Mouse (Mus musculus): ENCODE measurements around the gene Nmt2. TPM values are rescaled to one million over a fixed set of nuclear protein-coding genes. Genes with fewer than 3 reads are reported as not detected.
A peak's percentile ranks its signal among the peaks of the same experiment; 100 is the strongest.

The Nmt2 gene
- polyA plus RNA-seq, 1 experiment from 2014 or later = 79.6 TPM

DNA sequence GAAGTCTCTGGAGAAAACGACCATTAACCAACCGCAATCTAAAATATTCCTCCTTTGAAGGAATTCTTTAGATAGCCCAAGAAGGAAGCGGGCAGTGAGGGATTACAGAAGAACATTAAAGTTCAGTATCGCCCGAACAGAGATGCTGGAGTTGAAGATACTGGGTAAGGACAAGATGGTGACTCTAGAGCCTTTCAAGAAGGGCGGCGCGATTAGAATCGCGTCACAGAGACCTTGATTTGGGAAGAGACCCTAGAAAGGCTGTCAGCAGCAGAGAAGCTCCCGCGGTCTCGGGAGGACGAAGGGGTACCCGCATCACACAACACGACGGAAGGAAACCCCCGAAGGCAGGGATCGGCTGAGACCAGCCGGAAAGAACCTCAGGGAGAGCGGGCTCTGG lies 48.0 kb downstream of the Nmt2 start:
- Histone ChIP-seq H3K9me3 (no peaks in the 10 kb centered on the region), H3K4me2 (peak overlapping the region; percentile 76), H3K4me1 (replicated peaks) (peaks cover 26% of the 10 kb centered on the region), H3K27me3 (0 out of 2 replicates have a peak, but pooled peaks cover 6% of the 10 kb centered on the region), H3K4me3 (peak overlapping the region; percentile 66), H3K9ac (peak overlapping the region; percentile 82), H3K36me3 (peaks cover 18% of the 10 kb centered on the region), H3K27ac (replicated peaks) (peak overlapping the region; percentile 79)
- ATAC-seq (ENCODE audit: low read depth) = no peak
- WGBS = 2% methylated on average over 21 of the region's 21 CpGs

DNA sequence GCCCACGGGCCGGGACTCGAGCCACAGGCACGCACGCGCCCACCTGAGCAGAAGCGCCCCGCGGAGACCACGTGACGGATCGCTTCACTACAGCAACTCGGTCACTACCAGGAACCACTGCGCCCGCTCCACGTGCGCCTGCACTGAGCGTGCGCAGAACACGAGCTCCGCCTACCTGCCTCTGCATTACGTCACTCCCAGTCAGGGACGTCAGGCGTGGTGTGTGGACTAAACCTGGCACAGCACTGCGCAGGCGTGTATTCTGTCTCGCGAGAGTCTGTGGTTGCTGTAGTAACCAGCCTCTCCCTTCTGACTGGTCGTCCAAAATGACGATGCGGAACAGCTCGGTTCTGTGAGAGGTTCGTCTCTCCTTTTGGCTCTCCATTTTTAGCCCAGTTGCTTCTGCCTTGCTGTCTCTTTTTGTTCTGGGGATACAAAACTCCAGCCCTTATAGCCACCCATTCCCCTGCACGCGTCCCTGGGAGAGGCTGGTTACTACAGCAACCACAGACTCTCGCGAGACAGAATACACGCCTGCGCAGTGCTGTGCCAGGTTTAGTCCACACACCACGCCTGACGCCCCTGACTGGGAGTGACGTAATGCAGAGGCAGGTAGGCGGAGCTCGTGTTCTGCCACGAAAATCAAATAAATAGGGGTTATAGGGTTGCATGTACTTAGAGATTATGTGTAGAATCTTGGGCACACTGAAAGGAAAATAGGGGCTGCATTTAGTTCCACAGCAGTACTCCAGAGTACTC lies 48.7 kb downstream of the Nmt2 start, which contains the start of gene Rpp38:
Rpp38 (minus strand) TSS at position 160 of the 759 bp plus-strand sequence.
- Histone ChIP-seq H3K9me3 (no peaks in the 10 kb centered on the region), H3K27ac (replicated peaks) (peak within 1 kb of the TSS; percentile 79), H3K4me3 (peak within 1 kb of the TSS; percentile 66), H3K36me3 (peaks cover 18% of the 10 kb centered on the region), H3K4me1 (replicated peaks) (peaks cover 26% of the 10 kb centered on the region), H3K9ac (peak within 1 kb of the TSS; percentile 82), H3K4me2 (peak within 1 kb of the TSS; percentile 76), H3K27me3 (0 out of 2 replicates have a peak, but pooled peaks cover 6% of the 10 kb centered on the region)
- peak; percentile 98 for ATAC-seq (ENCODE audit: low read depth)
- WGBS = under 1% methylated on average over 45 of the region's 45 CpGs

DNA sequence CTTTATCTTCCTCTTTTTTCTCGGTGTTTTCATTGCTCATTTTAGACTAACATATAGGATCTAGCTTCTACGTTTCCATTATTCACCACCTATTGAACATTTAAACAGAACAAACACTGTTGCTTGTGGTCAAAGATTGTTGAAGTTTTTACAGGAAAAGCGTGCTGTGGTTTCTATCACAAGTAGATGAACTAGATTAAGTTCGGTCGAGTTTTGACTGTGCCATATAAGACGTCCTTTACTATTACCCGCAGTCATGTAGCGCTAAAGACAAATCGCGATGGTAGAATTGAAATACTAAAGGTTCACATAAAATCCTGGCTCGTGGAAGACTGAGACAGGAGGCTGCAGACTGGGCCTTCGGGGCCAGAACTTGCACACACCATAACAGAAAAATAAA lies 49.7 kb downstream of the Nmt2 start:
- H3K4me3 ChIP-seq = no peak overlapping the region
- H3K27me3 ChIP-seq = peaks cover 10% of the 10 kb centered on the region
- H3K9me3 ChIP-seq = no peaks in the 10 kb centered on the region
- H3K36me3 ChIP-seq = peaks cover 8% of the 10 kb centered on the region
- no peak overlapping the region for H3K27ac ChIP-seq (replicated peaks)
- ATAC-seq (ENCODE audit: low read depth) = no peak
- 91% methylated on average over 12 of the region's 12 CpGs for WGBS
- no peak overlapping the region for H3K9ac ChIP-seq
- peaks cover 26% of the 10 kb centered on the region for H3K4me1 ChIP-seq (replicated peaks)
- H3K4me2 ChIP-seq = no peak overlapping the region

DNA sequence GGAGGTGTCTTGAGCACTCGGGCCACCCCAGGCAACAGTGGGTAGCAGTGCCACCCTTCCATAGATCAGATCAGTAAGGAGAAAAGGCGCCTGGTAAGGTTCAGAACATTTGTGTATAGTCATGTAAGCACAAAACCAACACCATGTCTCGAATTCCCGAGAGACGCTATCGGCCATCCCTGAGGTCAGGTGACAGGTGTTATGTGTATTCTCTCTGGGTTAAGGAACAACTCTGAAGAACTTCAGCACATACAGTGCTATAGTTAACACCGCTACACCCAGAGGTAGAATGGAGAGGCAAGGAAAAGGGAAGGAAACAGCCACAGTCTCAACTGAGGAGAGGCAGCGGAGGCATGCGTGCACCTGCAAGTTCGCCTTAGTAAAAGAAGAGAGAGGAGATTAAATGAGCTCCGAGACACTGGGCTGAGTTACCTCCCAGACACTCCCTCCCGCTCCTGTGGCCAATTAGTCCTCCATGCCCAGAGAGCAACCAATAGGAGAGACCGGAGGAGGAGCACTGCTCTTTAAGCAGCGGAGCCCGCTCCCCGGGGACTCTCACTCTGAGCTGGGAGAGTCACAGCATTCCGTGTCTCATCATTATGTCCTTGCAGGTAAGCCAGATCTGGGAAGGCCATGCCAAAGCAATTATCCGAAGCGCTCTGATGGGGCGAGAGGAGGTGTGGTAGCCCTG lies 51.7 kb downstream of the Nmt2 start, which contains the start of gene Acbd7:
Acbd7 (plus strand) TSS at position 558 of the 691 bp plus-strand sequence.
- no peaks in the 10 kb centered on the region for H3K36me3 ChIP-seq
- peaks cover 24% of the 10 kb centered on the region for H3K4me1 ChIP-seq (replicated peaks)
- no peak within 1 kb of the TSS for H3K27ac ChIP-seq (replicated peaks)
- WGBS = 3% methylated on average over 20 of the region's 20 CpGs
- ATAC-seq (ENCODE audit: low read depth) = no peak
- H3K9me3 ChIP-seq = no peaks in the 10 kb centered on the region
- H3K27me3 ChIP-seq = peaks cover 10% of the 10 kb centered on the region
- H3K4me3 ChIP-seq = peak within 1 kb of the TSS; percentile 31
- peak within 1 kb of the TSS; percentile 61 for H3K4me2 ChIP-seq
- peak within 1 kb of the TSS; percentile 56 for H3K9ac ChIP-seq

DNA sequence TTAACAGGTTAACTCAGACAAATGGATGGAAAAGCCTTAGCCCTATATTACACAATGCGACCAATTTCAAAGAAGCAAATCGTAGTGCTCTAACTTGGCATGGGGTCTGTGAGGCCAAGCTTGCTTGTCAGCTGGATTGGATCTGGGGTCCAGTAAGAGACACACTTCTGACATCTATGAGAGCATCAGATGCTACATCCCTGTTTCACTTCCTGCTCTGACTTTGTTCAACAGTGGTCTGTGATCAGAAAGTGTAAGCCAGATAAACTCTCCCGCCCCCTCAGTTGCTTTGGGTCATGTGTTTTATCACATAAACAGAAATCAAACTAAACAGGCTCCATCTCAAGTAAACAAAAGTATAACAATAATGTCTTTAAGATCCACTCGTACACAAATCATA lies 64.4 kb downstream of the Nmt2 start:
- Histone ChIP-seq H3K27me3 (peaks cover 5% of the 10 kb centered on the region; the same call in 1 of the 2 replicates), H3K4me2 (no peak overlapping the region), H3K4me3 (no peak overlapping the region), H3K27ac (replicated peaks) (no peak overlapping the region), H3K9ac (no peak overlapping the region), H3K4me1 (replicated peaks) (no peaks in the 10 kb centered on the region), H3K9me3 (no peaks in the 10 kb centered on the region), H3K36me3 (no peaks in the 10 kb centered on the region)
- WGBS = 86% methylated on average over 4 of the region's 4 CpGs
- ATAC-seq (ENCODE audit: low read depth) = no peak

DNA sequence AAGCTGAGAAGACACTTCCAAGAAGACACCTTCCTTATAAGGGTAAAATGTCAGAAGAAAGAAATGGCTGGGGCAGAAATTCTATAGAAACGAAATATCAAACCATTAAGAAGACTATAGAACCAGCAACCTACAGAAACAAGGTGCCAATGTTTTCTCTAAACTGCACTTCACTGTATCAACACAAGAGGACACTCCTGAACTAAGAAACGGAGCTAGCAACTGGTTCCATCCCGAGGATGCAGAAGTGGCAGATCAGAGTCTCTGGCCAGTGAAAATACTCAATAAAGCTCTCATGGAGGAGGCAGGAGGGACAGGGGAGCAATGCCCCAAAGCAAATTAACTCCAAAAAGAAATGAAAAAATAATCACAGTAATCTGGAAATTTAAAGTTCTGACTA lies 64.9 kb downstream of the Nmt2 start:
- H3K9ac ChIP-seq = no peak overlapping the region
- no peak overlapping the region for H3K4me2 ChIP-seq
- H3K27me3 ChIP-seq = peaks cover 5% of the 10 kb centered on the region; the same call in 1 of the 2 replicates
- H3K27ac ChIP-seq (replicated peaks) = no peak overlapping the region
- no peaks in the 10 kb centered on the region for H3K36me3 ChIP-seq
- H3K4me1 ChIP-seq (replicated peaks) = no peaks in the 10 kb centered on the region
- 21% methylated on average over 3 of the region's 3 CpGs for WGBS
- H3K4me3 ChIP-seq = no peak overlapping the region
- ATAC-seq (ENCODE audit: low read depth) = no peak
- no peaks in the 10 kb centered on the region for H3K9me3 ChIP-seq

DNA sequence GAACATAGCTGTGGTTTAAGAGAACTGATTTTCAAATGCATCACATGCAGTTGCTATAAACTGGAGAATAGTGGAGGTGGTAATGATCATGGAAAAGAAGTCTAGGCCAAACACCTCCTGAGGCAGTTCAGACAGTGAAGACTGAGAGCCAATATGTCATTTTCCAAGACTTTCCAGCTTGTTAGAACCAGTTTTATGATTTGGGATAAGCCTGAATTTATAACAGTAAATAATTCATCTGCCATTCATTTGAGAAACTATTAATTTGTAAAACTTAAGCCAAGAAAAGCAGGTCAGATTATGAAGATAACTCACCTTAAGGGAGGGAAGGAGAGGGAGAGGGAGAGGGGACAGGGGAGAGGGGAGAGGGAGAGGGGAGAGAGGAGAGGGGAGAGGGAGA lies 69.1 kb downstream of the Nmt2 start:
- Histone ChIP-seq H3K27ac (replicated peaks) (no peak overlapping the region), H3K27me3 (peaks cover 5% of the 10 kb centered on the region; the same call in 1 of the 2 replicates), H3K4me2 (no peak overlapping the region), H3K36me3 (no peaks in the 10 kb centered on the region), H3K4me3 (no peak overlapping the region), H3K4me1 (replicated peaks) (no peaks in the 10 kb centered on the region), H3K9ac (no peak overlapping the region), H3K9me3 (no peaks in the 10 kb centered on the region)
- ATAC-seq (ENCODE audit: low read depth) = no peak

DNA sequence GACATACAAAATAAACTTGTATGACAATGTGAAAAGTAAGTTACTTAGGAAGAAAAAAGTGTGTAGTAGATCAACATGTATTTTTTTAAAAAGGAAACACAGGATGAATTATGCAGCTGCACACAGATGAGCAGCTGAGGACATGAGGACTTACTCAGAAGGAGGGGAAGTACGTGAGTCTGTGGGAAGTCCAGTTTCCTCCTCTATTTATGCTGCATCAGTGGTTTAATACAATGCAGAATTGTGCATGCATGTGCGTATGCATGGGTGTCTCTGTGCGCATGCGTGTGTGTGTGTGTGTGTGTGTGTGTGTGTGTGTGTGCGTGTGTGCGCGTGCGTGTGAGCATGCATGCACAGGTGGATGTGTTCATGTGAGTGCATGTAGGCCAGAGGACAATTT lies 71.8 kb downstream of the Nmt2 start:
- Histone ChIP-seq H3K27me3 (no peaks in the 10 kb centered on the region; the same call in 1 of the 2 replicates), H3K36me3 (no peaks in the 10 kb centered on the region), H3K4me3 (no peak overlapping the region), H3K9me3 (no peaks in the 10 kb centered on the region), H3K9ac (no peak overlapping the region), H3K27ac (replicated peaks) (no peak overlapping the region), H3K4me2 (no peak overlapping the region), H3K4me1 (replicated peaks) (no peaks in the 10 kb centered on the region)
- 95% methylated on average over 8 of the region's 8 CpGs for WGBS
- no peak for ATAC-seq (ENCODE audit: low read depth)

DNA sequence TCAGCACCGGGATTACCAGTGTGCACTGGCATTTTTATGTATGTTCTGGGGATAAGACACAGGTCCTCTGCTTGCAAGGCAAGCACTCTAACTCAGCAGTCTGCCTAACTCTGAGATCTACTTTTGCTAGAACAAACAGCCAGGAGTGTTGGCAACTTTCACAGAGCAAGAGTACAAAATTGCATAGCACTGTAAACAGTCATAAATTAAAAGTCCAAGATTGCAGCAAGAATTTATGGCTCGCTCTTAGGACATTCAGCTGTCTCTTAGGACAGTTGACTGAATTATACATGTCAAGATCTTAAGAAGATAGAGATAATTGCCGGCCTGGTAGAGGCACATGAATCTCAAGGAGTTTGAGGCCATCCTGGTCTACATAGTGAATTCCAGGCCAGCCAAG lies 72.3 kb downstream of the Nmt2 start:
- Histone ChIP-seq H3K9ac (no peak overlapping the region), H3K36me3 (no peaks in the 10 kb centered on the region), H3K9me3 (no peaks in the 10 kb centered on the region), H3K27me3 (no peaks in the 10 kb centered on the region; the same call in 1 of the 2 replicates), H3K4me1 (replicated peaks) (no peaks in the 10 kb centered on the region), H3K4me2 (no peak overlapping the region), H3K4me3 (no peak overlapping the region), H3K27ac (replicated peaks) (no peak overlapping the region)
- no peak for ATAC-seq (ENCODE audit: low read depth)
- 76% methylated on average over 3 of the region's 3 CpGs for WGBS

DNA sequence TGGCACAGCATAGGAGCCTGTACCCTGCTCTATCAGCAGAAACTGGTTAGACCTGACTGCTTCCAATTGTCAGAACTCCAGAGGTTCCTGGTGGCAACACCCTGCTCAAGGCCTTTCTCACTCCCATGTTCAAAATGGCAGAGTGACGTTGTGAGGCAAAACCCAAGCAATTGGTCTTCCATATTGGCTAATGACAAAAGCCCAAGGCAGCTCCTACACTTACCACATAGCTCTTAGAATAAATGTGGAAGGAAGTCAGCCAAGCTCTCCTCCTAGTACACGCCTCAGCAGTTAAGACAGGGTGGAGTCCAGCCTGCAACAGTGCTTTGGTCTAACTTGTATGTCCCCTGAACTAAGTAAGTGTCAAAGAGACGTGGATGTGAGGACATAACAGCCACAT lies 73.9 kb downstream of the Nmt2 start:
- Histone ChIP-seq H3K9ac (no peak overlapping the region), H3K4me2 (no peak overlapping the region), H3K36me3 (no peaks in the 10 kb centered on the region), H3K4me1 (replicated peaks) (no peaks in the 10 kb centered on the region), H3K9me3 (no peaks in the 10 kb centered on the region), H3K4me3 (no peak overlapping the region), H3K27ac (replicated peaks) (no peak overlapping the region), H3K27me3 (no peaks in the 10 kb centered on the region; the same call in 1 of the 2 replicates)
- ATAC-seq (ENCODE audit: low read depth) = no peak
- 82% methylated on average over 3 of the region's 3 CpGs for WGBS

DNA sequence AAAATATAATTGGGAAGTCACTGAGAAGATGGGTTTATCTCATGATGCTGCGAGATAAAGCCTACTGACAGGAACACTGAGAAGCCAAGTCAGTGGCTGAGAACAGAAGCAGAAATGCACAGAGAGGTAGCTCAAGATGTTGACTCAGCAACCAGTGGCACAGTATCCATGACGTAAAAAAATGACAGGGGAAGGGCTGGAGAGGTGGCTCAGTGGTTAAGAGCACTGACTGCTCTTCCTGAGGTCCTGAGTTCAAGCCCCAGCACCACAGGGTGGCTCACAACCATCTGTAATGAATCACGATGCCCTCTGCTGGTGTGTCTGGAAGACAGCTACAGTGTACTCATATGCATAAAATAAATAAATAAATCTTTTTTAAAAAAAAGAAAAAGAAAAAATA lies 77.1 kb downstream of the Nmt2 start:
- H3K27ac ChIP-seq (replicated peaks) = no peak overlapping the region
- no peaks in the 10 kb centered on the region for H3K36me3 ChIP-seq
- no peaks in the 10 kb centered on the region for H3K9me3 ChIP-seq
- H3K9ac ChIP-seq = no peak overlapping the region
- WGBS = 83% methylated on average over 3 of the region's 3 CpGs
- H3K4me3 ChIP-seq = no peak overlapping the region
- ATAC-seq (ENCODE audit: low read depth) = no peak
- H3K27me3 ChIP-seq = no peaks in the 10 kb centered on the region
- H3K4me1 ChIP-seq (replicated peaks) = no peaks in the 10 kb centered on the region
- no peak overlapping the region for H3K4me2 ChIP-seq

DNA sequence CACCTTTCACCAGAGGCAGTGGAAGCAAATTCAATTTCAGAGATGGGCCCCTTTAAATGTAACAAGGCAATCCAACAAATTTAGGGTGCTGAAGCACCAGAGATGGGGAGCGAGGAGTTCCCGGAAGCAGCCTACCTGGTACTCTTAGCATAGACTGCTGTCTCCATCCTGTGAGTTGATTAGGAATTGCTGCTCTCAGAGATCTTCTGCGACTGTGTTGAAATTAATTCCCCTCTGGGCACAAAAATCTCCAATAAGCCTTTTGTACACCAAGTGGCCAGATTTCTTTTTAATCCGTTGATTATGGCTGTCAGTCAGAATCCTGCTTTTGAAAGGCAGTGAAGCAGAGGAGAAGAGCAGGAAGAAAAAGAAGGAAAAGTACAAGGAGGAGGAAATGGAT lies 81.1 kb downstream of the Nmt2 start:
- Histone ChIP-seq H3K4me2 (no peak overlapping the region), H3K4me1 (replicated peaks) (no peaks in the 10 kb centered on the region), H3K4me3 (no peak overlapping the region), H3K27ac (replicated peaks) (no peak overlapping the region), H3K9me3 (no peaks in the 10 kb centered on the region), H3K27me3 (no peaks in the 10 kb centered on the region), H3K9ac (no peak overlapping the region), H3K36me3 (no peaks in the 10 kb centered on the region)
- no peak for ATAC-seq (ENCODE audit: low read depth)
- 77% methylated on average over 4 of the region's 4 CpGs for WGBS

Data from neural tube, embryonic 13.5 days (tissue).